ENCODE assay signal across 25 mouse cellular contexts in genomic region chr12:56234571-56234970, GRCm38 (mm10).
A peak's percentile ranks its signal among the peaks of the same experiment; 100 is the strongest.
DNase-seq lines count a peak whose midpoint lies in the region; ATAC-seq lines count a peak whose summit lies in the region.
"Had no signal": no experiment of that assay in that cellular context is flagged by ENCODE, and none has a peak within 500 bp of the region (broad histone marks: within the 10 kb centered on the region; RNA-seq: fewer than 3 reads in every experiment).

No protein-coding gene starts in this region.

- H3K9ac ChIP-seq in forebrain, embryonic 15.5 days (replicated peaks) = no peak overlapping the region
- H3K9ac ChIP-seq: heart, embryonic 12.5 days; intestine, embryonic 15.5 days; limb, embryonic 15.5 days; liver, embryonic 14.5 days; lung, embryonic 14.5 days had no signal

- no peak for DNase-seq in forebrain, embryonic 10.5 days (ENCODE audit: extremely low spot score, low spot score)
- peak; percentile 22 for DNase-seq in layer of hippocampus, adult 11-12 months (ENCODE audit: low spot score)
- DNase-seq in layer of hippocampus, postnatal 25 days (ENCODE audit: extremely low spot score in 1 of 2, low spot score in 1 of 2) = no peak
- DNase-seq in forelimb bud, embryonic 11.5 days (ENCODE audit: low read depth, low spot score) = peak; percentile 17
- peak; percentile 11 to 33 for DNase-seq in layer of hippocampus, postnatal 36 days
- DNase-seq in cerebellum, adult 11-12 months = no peak
- DNase-seq in lung, postnatal 36 days = no peak
- DNase-seq: adrenal gland, postnatal 14 days; cerebellum, adult 9-11 months; gastrocnemius, postnatal 10 days; heart, postnatal 10 days; kidney, postnatal 25 days; lung, embryonic 14.5 days; midbrain, embryonic 14.5 days; right cerebral cortex, postnatal 14 days; spleen, adult 18-20 months had no signal

- 51% methylated on average over 6 of the region's 6 CpGs for WGBS in forebrain, embryonic 15.5 days
- WGBS in forebrain, embryonic 10.5 days = 84% methylated on average over 6 of the region's 6 CpGs

- no peaks in the 10 kb centered on the region for H3K27me3 ChIP-seq in forebrain, embryonic 15.5 days
- H3K27me3 ChIP-seq in forebrain, embryonic 10.5 days (ENCODE audit: poor library complexity, severe bottlenecking) = no peaks in the 10 kb centered on the region
- H3K27me3 ChIP-seq: heart, embryonic 12.5 days; intestine, embryonic 15.5 days; limb, embryonic 15.5 days; megakaryocyte, embryonic 14.5 days had no signal

- H3K4me2 ChIP-seq in forebrain, embryonic 15.5 days (replicated peaks) = no peak overlapping the region
- H3K4me2 ChIP-seq: heart, embryonic 12.5 days; intestine, embryonic 15.5 days; limb, embryonic 15.5 days; lung, embryonic 14.5 days had no signal

- no peaks in the 10 kb centered on the region for H3K36me3 ChIP-seq in forebrain, embryonic 15.5 days
- no peaks in the 10 kb centered on the region for H3K36me3 ChIP-seq in forebrain, embryonic 10.5 days (replicated peaks)
- H3K36me3 ChIP-seq: embryonic facial prominence, embryonic 10.5 days; heart, embryonic 12.5 days; hindbrain, embryonic 10.5 days; intestine, embryonic 15.5 days; limb, embryonic 15.5 days had no signal

- peak overlapping the region; percentile 46; the same call in 1 of the 2 replicates for H3K27ac ChIP-seq in forebrain, embryonic 15.5 days (replicated peaks)
- no peak overlapping the region for H3K27ac ChIP-seq in forebrain, embryonic 10.5 days
- H3K27ac ChIP-seq: embryonic facial prominence, embryonic 10.5 days; hindbrain, embryonic 10.5 days; intestine, embryonic 15.5 days; limb, embryonic 15.5 days; liver, embryonic 14.5 days had no signal

- no peak overlapping the region for H3K4me3 ChIP-seq in forebrain, embryonic 15.5 days
- no peak overlapping the region for H3K4me3 ChIP-seq in forebrain, embryonic 10.5 days
- H3K4me3 ChIP-seq: embryonic facial prominence, embryonic 10.5 days; heart, embryonic 12.5 days; hindbrain, embryonic 10.5 days; intestine, embryonic 15.5 days; limb, embryonic 15.5 days; megakaryocyte, embryonic 14.5 days had no signal

- no peaks in the 10 kb centered on the region; the same call in 1 of the 2 replicates for H3K4me1 ChIP-seq in forebrain, embryonic 15.5 days
- H3K4me1 ChIP-seq in forebrain, embryonic 10.5 days = no peaks in the 10 kb centered on the region
- H3K4me1 ChIP-seq: embryonic facial prominence, embryonic 10.5 days; heart, embryonic 12.5 days; hindbrain, embryonic 10.5 days; intestine, embryonic 15.5 days; limb, embryonic 15.5 days; megakaryocyte, embryonic 14.5 days had no signal

- peak; percentile 87 for ATAC-seq in forebrain, embryonic 15.5 days (replicated peaks)
- ATAC-seq: CD4-positive, CD25-positive, alpha-beta regulatory T cell, adult 4 months; intestine, embryonic 15.5 days had no signal

- no peaks in the 10 kb centered on the region for H3K9me3 ChIP-seq in forebrain, embryonic 15.5 days
- H3K9me3 ChIP-seq in forebrain, embryonic 10.5 days = no peaks in the 10 kb centered on the region
- H3K9me3 ChIP-seq: embryonic facial prominence, embryonic 10.5 days; hindbrain, embryonic 10.5 days; intestine, embryonic 15.5 days; limb, embryonic 15.5 days; megakaryocyte, embryonic 14.5 days had no signal

Comparison
In these comparisons a context has a peak if more than half of its experiments do, and no peak if none do; other contexts are left out.
1. DNase-seq: peak in layer of hippocampus, adult 11-12 months (single experiment), forelimb bud, embryonic 11.5 days (single experiment) and layer of hippocampus, postnatal 36 days (2 of 2); none in forebrain, embryonic 10.5 days (single experiment), layer of hippocampus, postnatal 25 days (0 of 2), cerebellum, adult 11-12 months (single experiment) and lung, postnatal 36 days (single experiment).